Mouse (Mus musculus) spleen, adult 2 months (tissue): ENCODE measurements around the gene Cpne5. TPM values are rescaled to one million over a fixed set of nuclear protein-coding genes. Genes with fewer than 3 reads are reported as not detected.

Experiments
- DNase-seq, 2 experiments: peaks; one replicate each; pipeline versions ENCODE4 v3.0.0 to v3.0.0-alpha.2; 2012 to 2021; ENCODE audit warnings: low spot score in 2 of 2, low read depth in 1 of 2
- H3K27ac ChIP-seq: fragments of 200-500 bp; 2 replicates; pipeline ENCODE4 v1.5.1; 2012; ENCODE audit warnings: low read length, inconsistent platforms; ENCODE audit not compliant: insufficient read depth
- H3K27me3 ChIP-seq: fragments of 200-500 bp; 2 replicates; pipeline ENCODE4 v1.6.1; 2012; ENCODE audit warnings: mild to moderate bottlenecking, moderate library complexity, low read length, inconsistent platforms; ENCODE audit not compliant: control insufficient read depth, insufficient read depth
- H3K36me3 ChIP-seq: fragments of 200-500 bp; 2 replicates; pipeline ENCODE4 v1.6.1; 2012; ENCODE audit warnings: mild to moderate bottlenecking, low read length, inconsistent platforms; ENCODE audit not compliant: control insufficient read depth, insufficient read depth
- H3K4me1 ChIP-seq: fragments of 200-500 bp; 2 replicates; pipeline ENCODE4 v1.6.1; 2011; ENCODE audit warnings: inconsistent platforms; ENCODE audit not compliant: control insufficient read depth, insufficient read depth, insufficient read length
- H3K4me3 ChIP-seq: fragments of 200-500 bp; 2 replicates; pipeline ENCODE4 v1.5.1; 2011; ENCODE audit warnings: mild to moderate bottlenecking, inconsistent platforms; ENCODE audit not compliant: insufficient read depth, insufficient read length; ENCODE audit errors: extremely low read depth
- CTCF ChIP-seq: fragments of 200-500 bp; IDR thresholded peaks from 2 replicates; pipeline ENCODE4 v1.5.1; 2011; ENCODE audit warnings: mild to moderate bottlenecking, inconsistent platforms; ENCODE audit not compliant: insufficient read depth, insufficient read length, insufficient replicate concordance; ENCODE audit errors: extremely low read depth
- POLR2A ChIP-seq: fragments of 200-500 bp; IDR thresholded peaks from 2 replicates; pipeline ENCODE4 v1.6.1; 2011; ENCODE audit warnings: low read depth, low read length, inconsistent platforms
- WGBS: fragments of 180-500 bp; shearing (Covaris S2); methylation state at CpG from one replicate; pipeline ENCODE4 v1.1.7; 2018; 5-methylcytosine and 5-hydroxymethylcytosine counted together
- polyA plus RNA-seq: library from polyadenylated mRNA; depleted of rRNA; stranded (reverse); fragments of >200 nt; gene quantifications from 2 replicates; pipeline ENCODE4 v1.2.3, GENCODE M21; 2012

Gene Cpne5
- polyA plus RNA-seq, 1 experiment, result 2.4 TPM

- TF ChIP-seq CTCF (no peak), POLR2A (no peak)
- Histone ChIP-seq H3K27me3 (peaks cover 22% of the 10 kb centered on the region), H3K4me1 (peaks cover 12% of the 10 kb centered on the region; the same call in 1 of the 2 replicates), H3K36me3 (no peaks in the 10 kb centered on the region), H3K27ac (no peak overlapping the region), H3K4me3 (no peak overlapping the region)
- no peak for DNase-seq
- WGBS, result 82% methylated on average over 7 of the region's 7 CpGs
These were observed 1.9 kb downstream of the Cpne5 start for GRCm38 (mm10) chr17:29236111-29236510.

GRCm38 (mm10) chr17:29231109-29231508 is 6.9 kb downstream of the Cpne5 start:
- Histone ChIP-seq H3K4me3 (no peak overlapping the region), H3K27me3 (no peaks in the 10 kb centered on the region), H3K4me1 (no peaks in the 10 kb centered on the region), H3K27ac (no peak overlapping the region), H3K36me3 (no peaks in the 10 kb centered on the region)
- WGBS, result 80% methylated on average over 10 of the region's 10 CpGs
- TF ChIP-seq POLR2A (no peak), CTCF (no peak)
- DNase-seq, result no peak

DNA sequence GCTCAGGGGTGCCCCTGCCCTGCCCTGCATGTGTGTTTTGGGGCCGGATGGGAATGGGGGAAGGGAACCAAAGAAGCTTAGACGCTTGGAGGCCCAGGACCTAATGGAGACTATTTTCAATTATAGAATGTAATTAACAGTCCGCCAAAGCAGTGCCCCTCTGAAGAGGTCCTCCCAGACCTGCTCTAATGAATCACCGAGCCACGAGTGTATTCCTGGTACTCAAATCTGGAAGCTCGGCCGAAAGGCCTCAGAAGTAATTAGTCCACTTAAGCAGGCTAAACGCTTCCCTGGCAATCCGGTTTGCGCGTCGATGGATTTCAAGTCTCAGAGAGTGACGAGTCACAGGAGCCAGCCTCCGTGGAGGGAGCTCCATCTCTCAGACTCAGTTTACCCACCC is 17.3 kb downstream of the Cpne5 start:
- no peak for DNase-seq
- H3K4me3 ChIP-seq, result no peak overlapping the region
- no peak overlapping the region for H3K27ac ChIP-seq
- no peak for TF ChIP-seq POLR2A
- H3K27me3 ChIP-seq, result no peaks in the 10 kb centered on the region
- 92% methylated on average over 14 of the region's 14 CpGs for WGBS
- no peaks in the 10 kb centered on the region for H3K4me1 ChIP-seq
- H3K36me3 ChIP-seq, result no peaks in the 10 kb centered on the region

- H3K4me1 ChIP-seq, result no peaks in the 10 kb centered on the region
- no peak for DNase-seq
- H3K36me3 ChIP-seq, result no peaks in the 10 kb centered on the region
- H3K27ac ChIP-seq, result no peak overlapping the region
- H3K27me3 ChIP-seq, result no peaks in the 10 kb centered on the region
- no peak overlapping the region for H3K4me3 ChIP-seq
- TF ChIP-seq CTCF (no peak), POLR2A (no peak)
- WGBS, result 91% methylated on average over 5 of the region's 5 CpGs
These were observed 19.9 kb downstream of the Cpne5 start for GRCm38 (mm10) chr17:29218017-29218416.

DNA sequence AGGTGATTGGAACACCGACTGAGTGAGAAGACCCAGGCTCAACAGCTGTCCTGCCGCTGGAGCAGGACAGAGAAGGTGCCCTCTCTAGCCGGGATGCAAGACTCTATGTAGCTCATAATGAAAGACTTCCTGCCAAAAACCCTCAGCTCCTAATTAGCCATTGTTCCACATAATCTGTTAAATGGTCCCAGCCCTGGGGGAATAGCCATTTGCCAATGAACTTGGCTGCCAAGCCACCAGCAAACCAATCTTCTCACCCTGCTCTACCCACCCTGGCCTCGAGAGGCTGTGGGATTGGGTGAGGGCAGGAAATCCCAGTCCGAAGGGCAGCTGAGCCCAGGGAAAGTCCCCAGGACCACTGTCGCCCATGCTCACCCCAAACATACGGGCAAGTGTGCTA is 21.9 kb downstream of the Cpne5 start:
- no peaks in the 10 kb centered on the region for H3K27me3 ChIP-seq
- H3K36me3 ChIP-seq, result no peaks in the 10 kb centered on the region
- no peak overlapping the region for H3K4me3 ChIP-seq
- DNase-seq, result no peak
- H3K27ac ChIP-seq, result no peak overlapping the region
- H3K4me1 ChIP-seq, result no peaks in the 10 kb centered on the region
- WGBS, result 62% methylated on average over 7 of the region's 7 CpGs
- no peak for TF ChIP-seq POLR2A
- no peak for TF ChIP-seq CTCF

GRCm38 (mm10) chr17:29214655-29215054 is 23.3 kb downstream of the Cpne5 start:
- H3K36me3 ChIP-seq, result no peaks in the 10 kb centered on the region
- H3K4me1 ChIP-seq, result no peaks in the 10 kb centered on the region
- DNase-seq, result no peak
- TF ChIP-seq POLR2A (no peak), CTCF (no peak)
- 75% methylated on average over 10 of the region's 10 CpGs for WGBS
- no peaks in the 10 kb centered on the region for H3K27me3 ChIP-seq
- no peak overlapping the region for H3K4me3 ChIP-seq
- H3K27ac ChIP-seq, result no peak overlapping the region

GRCm38 (mm10) chr17:29214193-29214456 is 23.8 kb downstream of the Cpne5 start:
- Histone ChIP-seq H3K4me3 (no peak overlapping the region), H3K27me3 (no peaks in the 10 kb centered on the region), H3K36me3 (no peaks in the 10 kb centered on the region), H3K27ac (no peak overlapping the region), H3K4me1 (no peaks in the 10 kb centered on the region)
- no peak for DNase-seq
- 91% methylated on average over 4 of the region's 4 CpGs for WGBS
- TF ChIP-seq POLR2A (no peak), CTCF (no peak)
